Mouse (Mus musculus) gastrocnemius, postnatal 4 days (tissue): ENCODE results near the gene Nhp2. TPM values are rescaled to one million over a fixed set of nuclear protein-coding genes. Genes with fewer than 3 reads are reported as not detected.
"Not testable (repeated sequence)": the region's sequence is repeated elsewhere in the genome, so short reads cannot be mapped to it uniquely, and the experiment has no call there.

ENCODE experiments used
- DNase-seq, 2 experiments: peaks; one replicate each; pipeline ENCODE4 v3.0.0; 2021 to 2022; ENCODE audit warnings: low spot score in 2 of 2, mixed read lengths in 2 of 2
- total RNA-seq, 2 experiments: library from RNA; stranded (reverse); gene quantifications; 2 replicates each; pipeline ENCODE4 v1.2.3; 2021

Gene Nhp2
- total RNA-seq, 2 experiments from 2014 or later: 35.4 to 37.3 TPM

GRCm38 (mm10) chr11:51653736-51654135 is 34.2 kb downstream of the Nhp2 start:
- no peak for DNase-seq

GRCm38 (mm10) chr11:51654891-51655290 is 35.4 kb downstream of the Nhp2 start:
- DNase-seq: no peak

GRCm38 (mm10) chr11:51656798-51657521 is 37.4 kb downstream of the Nhp2 start:
- no peak for DNase-seq

GRCm38 (mm10) chr11:51658291-51658690 is 38.8 kb downstream of the Nhp2 start:
- no peak for DNase-seq

- DNase-seq: no peak
These were observed 39.2 kb downstream of the Nhp2 start for GRCm38 (mm10) chr11:51658705-51659104.

GRCm38 (mm10) chr11:51661867-51662365 is 42.4 kb downstream of the Nhp2 start:
- DNase-seq: no peak

GRCm38 (mm10) chr11:51662632-51663031 is 43.1 kb downstream of the Nhp2 start:
- DNase-seq: no peak

GRCm38 (mm10) chr11:51664747-51665146 is 45.2 kb downstream of the Nhp2 start:
- DNase-seq: not testable (repeated sequence)

- no peak for DNase-seq
These were observed 51.3 kb downstream of the Nhp2 start for GRCm38 (mm10) chr11:51670846-51671245.

GRCm38 (mm10) chr11:51671376-51671775 is 51.8 kb downstream of the Nhp2 start:
- no peak for DNase-seq

- DNase-seq: no peak
These were observed 53.8 kb downstream of the Nhp2 start for GRCm38 (mm10) chr11:51673291-51673690.

Other genes starting within 250 kb of the Nhp2 start
- gene Phykpl, start 35.0 kb upstream of the Nhp2 start, total RNA-seq: 10 to 100 TPM; 18.7 to 20.9 TPM
- gene Hnrnpab, start 12.9 kb upstream of the Nhp2 start, total RNA-seq: 100 to 1,000 TPM; 218 to 241 TPM
- gene Rmnd5b, start 16.2 kb downstream of the Nhp2 start, total RNA-seq: 10 to 100 TPM; 20.9 to 23.0 TPM
- 10 to 100 TPM; 20.9 to 22.7 TPM for gene N4bp3, start 31.1 kb downstream of the Nhp2 start, total RNA-seq
- 1 to 10 TPM; 1.1 to 1.6 TPM for gene D930048N14Rik, start 31.2 kb downstream of the Nhp2 start, total RNA-seq
- gene 0610009B22Rik, start 69.1 kb downstream of the Nhp2 start, total RNA-seq: 10 to 100 TPM; 25.1 to 25.6 TPM
- 10 to 100 TPM; 23.4 to 28.3 TPM for gene Sec24a, start 143.9 kb downstream of the Nhp2 start, total RNA-seq
- gene Sar1b, start 144.0 kb downstream of the Nhp2 start, total RNA-seq: 10 to 100 TPM; 68.2 to 70.9 TPM
- gene Jade2, start 237.9 kb downstream of the Nhp2 start, total RNA-seq: 1 to 10 TPM; 2.1 to 2.2 TPM